Mouse (Mus musculus): ENCODE results near the gene Tmem130.
"Not testable (repeated sequence)": the region's sequence is repeated elsewhere in the genome, so short reads cannot be mapped to it uniquely, and the experiment has no call there.

The Tmem130 gene

GRCm38 (mm10) chr5:144761161-144761868 is at the start of gene Tmem130:
Tmem130 (minus strand) TSS chr5:144761818.
- peak; percentile 38 for DNase-seq (ENCODE audit: low spot score)

DNA sequence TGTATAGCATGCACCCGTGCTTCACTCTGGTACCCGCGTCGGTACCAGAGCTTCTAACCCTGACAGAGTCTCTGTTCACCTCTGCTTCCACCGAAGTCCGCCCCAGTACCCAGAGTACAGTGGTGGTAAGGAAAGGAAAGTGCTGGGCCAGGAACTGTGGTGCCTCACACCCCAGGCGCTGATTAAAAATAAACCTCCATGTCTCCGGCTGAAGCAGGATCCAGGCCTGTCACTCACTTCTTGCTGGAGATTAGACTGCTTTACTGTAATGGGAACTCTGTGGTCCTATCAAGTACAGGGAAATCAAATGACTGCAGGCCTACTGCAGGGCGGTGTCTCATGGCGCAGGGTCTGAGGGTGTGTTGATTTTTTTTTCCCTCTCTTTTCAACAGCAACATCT is 45.3 kb upstream of the Tmem130 start:
- no peak for DNase-seq (ENCODE audit: low spot score)

DNA sequence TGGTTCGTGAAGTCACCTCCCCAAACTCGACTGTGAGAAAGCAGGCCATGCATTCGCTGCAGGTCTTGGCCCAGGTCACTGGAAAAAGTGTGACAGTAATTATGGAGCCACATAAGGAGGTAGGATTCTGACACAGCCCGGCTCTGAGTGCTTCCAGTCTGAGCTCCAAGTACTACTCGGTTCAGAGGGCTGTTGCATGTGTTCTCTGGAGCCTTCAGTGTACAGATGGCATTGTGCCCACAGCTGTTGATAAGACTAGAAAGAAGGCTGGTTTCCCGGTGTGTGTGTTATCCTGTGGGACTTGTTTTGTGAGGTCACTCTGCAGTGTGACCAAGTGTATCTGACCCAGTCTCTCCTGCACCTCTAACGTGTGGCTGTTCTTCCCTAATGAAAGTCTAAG is 42.6 kb upstream of the Tmem130 start:
- no peak for DNase-seq (ENCODE audit: low spot score)

- no peak for DNase-seq (ENCODE audit: low spot score)
These were observed 41.4 kb upstream of the Tmem130 start for GRCm38 (mm10) chr5:144803066-144803465.

DNA sequence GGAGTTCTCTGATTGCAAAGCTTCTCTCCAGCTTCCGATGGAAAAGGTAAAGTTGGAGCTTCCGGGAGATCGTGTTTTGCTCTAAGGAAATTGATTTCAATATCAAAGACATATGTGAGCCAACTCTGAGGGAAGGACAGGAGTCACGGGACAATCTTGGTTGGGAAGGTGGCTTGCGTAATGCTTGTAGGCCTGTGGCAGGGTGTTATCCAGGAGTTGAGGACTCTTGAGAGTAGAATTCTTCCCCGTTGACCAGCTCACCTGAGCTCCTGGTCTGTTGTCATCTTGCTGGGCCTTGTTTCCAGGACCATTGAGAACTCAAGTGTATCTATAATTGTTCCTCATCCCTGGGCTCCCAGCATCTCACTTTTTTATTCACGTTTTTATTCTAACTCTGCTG is 35.5 kb upstream of the Tmem130 start:
- DNase-seq (ENCODE audit: low spot score), result no peak

DNA sequence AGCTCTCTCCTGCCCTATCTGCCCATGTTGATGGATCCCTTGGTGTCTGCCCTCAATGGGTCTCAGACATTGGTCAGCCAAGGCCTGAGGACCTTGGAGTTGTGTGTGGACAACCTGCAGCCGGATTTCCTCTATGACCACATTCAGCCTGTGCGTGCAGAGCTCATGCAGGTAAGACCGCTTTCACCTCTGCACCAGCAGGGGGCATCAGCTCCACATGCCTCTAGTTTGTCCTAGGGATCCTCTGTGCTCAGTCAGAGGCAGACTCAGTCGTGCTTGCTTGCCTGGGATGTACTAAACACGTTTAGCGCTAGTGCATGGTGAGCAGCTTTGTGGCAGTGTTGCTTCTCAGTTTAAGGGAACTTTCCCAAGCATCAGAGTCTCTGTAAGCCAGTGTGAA is 33.1 kb upstream of the Tmem130 start:
- DNase-seq (ENCODE audit: low spot score), result peak; percentile 61

DNA sequence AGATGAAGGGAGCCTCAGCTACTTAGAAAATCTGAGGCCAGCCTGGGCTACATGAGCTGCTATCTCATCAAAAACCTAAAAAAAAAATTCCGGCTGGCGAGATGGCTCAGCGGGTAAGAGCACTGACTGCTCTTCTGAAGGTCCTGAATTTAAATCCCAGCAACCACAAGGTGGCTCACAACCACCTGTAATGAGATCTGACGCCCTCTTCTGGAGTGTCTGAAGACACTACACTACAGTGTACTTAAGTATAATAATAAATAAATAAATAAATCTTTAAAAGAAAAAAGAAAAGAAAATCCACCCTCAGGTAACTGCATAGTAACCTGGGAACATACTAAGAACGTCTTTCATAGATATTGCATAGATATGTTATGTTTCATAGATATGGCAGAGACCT is 31.8 kb upstream of the Tmem130 start:
- no peak for DNase-seq (ENCODE audit: low spot score)

DNA sequence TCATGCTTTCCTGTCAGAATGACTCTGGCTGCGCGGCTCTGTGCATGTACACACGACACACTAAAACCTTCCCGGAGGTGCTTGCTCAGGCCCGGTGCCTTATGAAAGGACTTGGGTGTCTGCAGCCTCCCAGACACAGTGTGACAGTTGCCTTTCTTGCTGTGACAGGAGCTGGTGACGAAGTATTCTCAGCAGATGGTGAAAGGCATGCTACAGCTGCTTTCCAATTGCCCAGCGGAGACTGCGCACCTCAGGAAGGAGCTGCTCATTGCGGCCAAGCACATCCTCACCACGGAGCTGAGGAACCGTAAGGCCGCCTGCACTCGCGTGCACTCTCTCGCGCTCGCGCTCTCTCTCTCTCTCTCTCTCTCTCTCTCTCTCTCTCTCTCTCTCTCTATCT is 24.8 kb upstream of the Tmem130 start:
- no peak for DNase-seq (ENCODE audit: low spot score)

GRCm38 (mm10) chr5:144780654-144781053 is 19.0 kb upstream of the Tmem130 start:
- no peak for DNase-seq (ENCODE audit: low spot score)

- no peak for DNase-seq (ENCODE audit: low spot score)
These were observed 11.6 kb upstream of the Tmem130 start for GRCm38 (mm10) chr5:144773231-144773630.

DNA sequence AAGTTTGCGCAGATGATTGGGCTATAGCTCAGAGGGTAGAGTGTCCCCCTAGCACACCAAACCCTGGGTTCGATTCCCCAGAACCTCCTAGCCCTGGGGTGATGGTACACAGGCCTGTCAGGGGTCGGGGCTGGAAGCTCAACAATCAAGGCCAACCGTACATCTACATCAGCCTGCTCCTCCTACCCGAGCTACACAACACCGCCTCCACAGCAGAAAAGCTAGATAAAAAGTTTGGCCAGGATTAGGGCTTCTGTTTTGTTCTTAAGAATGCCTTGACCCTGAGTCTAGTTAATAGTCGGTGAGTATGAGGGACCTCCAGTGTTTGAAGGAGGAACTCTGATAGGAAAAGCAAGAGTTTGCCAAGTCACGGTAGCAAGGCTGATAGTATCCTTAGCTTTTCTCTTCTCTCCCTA is 7.5 kb upstream of the Tmem130 start:
- DNase-seq (ENCODE audit: low spot score), result peak; percentile 8

DNA sequence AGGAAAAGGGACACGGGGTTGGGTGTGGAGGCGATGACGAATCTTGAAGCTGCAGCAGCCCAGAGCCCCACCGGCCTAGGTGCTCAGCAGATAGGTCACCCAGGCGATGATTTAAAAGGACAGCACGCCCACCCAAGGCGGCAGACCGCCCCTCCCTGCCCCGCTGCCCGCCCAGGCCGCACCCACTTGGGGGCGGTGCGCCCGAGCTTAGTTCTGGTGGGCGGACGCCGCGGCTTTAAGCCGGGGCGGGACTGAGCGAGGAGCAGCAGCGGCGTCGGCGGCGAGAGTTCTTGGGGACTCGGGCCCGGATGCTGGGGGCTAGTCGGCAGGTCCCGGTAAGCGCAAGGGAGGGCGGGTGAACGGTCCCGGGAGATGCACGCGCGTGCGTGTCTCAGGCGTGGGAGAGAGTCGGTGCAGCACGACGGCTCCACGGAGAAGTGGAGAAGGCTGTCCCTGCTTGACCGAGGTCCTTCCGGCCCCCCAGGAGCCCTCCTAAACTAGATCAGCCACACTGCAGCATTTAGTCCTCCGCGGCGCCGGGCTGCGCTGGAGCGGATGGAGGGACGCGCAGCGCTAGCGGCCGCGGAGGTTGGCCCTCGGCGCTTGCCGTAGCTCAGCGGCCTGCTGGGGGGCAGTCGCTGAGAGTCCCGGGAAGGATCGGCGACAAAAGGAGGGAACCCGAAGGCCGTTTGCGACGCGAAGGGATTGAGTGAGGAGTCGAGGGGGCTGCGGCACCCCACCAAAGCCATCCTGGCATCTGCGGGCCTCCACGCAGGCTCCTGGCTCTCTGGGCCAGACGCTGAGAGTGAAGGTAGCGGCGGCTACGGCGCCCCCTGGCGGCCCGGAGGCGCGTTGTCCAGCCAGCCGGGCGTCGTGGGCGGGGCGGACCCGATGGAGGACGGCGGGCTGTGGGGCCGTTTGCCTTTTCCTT is 6.6 kb upstream of the Tmem130 start:
- peak; percentile 92 for DNase-seq (ENCODE audit: low spot score)

GRCm38 (mm10) chr5:144767106-144767798 is 5.6 kb upstream of the Tmem130 start, which contains the start of gene Trrap:
Trrap (plus strand) TSS chr5:144767732.
- DNase-seq (ENCODE audit: low spot score), result not testable (repeated sequence)

DNA sequence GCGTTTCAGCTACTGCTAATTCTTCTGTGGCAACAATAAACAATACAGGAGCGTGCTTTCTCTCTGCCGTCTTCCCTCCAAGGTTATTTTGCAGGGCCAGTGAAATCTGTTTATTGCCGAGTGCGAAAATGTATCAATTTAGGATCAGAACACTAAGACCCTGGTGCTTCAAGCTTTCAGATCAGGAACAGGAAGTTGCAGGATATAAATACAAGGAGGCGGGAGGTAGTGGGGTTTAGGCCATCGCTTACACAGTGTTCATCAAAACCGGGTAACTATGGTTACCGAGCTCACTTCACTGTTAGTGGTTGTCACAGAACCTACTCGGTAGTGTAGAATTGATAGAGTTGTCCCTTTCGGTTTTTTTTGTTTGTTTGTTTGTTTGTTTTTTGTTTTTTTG is 5.0 kb upstream of the Tmem130 start:
- DNase-seq (ENCODE audit: low spot score), result no peak

- DNase-seq (ENCODE audit: low spot score), result no peak
These were observed 4.4 kb upstream of the Tmem130 start for GRCm38 (mm10) chr5:144766026-144766425.

DNA sequence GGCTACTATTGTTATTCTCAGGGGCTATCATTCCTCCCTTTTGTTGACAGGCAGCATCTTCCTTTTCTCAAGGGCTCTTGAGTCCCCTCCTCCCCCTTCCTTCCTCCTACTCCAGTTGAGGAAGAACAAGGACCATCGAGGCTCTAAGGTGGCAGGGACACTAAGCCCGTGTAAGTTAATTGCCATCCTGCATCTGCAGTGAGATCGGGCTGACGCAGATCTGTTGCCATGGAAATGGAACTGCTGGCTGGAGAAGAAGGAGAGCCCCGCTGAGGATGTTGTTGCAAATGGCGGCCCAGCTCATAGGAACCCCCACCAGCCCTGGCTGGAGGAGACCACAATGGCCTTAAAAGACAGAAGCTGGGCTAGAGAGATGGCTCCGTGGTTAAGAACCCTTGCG is 3.2 kb downstream of the Tmem130 start:
- peak; percentile 54 for DNase-seq (ENCODE audit: low spot score)

- no peak for DNase-seq (ENCODE audit: low spot score)
These were observed 4.2 kb downstream of the Tmem130 start for GRCm38 (mm10) chr5:144757402-144757801.

DNA sequence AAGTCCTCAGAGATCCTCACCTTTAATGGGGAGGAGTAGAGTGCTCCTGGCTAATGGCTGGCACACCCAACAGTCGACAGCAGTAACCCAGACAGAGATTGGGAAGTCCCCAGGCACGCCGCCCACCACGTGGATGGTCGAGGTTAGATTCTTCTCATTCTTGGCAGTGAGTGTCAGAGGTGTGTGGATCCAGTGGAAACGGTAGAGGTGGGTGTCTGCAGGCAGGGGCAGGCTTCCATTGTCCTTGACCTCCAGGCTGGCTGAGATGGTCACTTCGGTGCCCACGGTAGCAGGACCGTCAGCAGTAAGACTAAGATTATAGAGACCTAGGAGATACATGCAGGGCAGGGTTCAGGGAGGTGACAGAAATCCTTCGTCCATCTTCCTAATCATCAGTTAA is 6.4 kb downstream of the Tmem130 start:
- DNase-seq (ENCODE audit: low spot score), result no peak

GRCm38 (mm10) chr5:144753041-144753440 is 8.6 kb downstream of the Tmem130 start:
- peak; percentile 71 for DNase-seq (ENCODE audit: low spot score)

DNA sequence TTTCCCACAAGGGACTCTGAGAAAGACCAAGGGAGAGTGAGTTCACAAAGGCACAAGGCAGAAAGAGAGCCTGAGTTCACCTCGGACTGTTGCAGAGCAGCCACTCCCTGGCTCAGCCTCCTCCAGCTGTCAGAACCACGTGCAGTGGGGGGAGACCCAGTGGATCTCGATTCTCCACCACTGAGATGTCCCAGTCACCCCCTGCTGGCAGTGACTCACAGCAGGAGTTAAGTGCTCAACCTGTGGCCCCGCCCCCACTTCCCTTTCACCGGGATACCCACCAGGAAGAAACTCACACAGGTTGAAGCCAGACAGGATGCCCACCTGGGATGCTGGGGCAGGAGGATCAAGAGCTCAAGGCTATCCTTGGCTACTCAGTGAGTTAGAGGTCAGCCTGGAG is 9.2 kb downstream of the Tmem130 start:
- DNase-seq (ENCODE audit: low spot score), result no peak

DNA sequence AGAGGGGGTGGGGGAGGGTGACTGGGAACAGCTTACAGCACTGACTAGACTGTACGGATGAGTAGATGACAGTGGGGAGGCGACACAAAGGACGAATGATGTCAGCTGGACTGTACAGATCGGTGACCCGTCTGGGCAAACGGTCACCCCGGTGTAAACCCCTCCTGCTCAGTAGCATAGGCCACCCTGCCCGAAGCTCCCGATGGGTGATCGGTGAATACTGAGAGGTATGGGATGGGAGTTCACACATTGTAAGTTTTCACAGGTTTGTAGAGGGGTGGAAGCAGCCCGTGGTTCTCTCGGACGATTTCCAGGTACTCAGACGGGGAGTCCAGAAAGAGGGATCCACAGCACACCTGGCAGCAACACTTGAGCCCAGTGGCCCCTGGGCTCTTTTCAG is 24.5 kb downstream of the Tmem130 start:
- DNase-seq (ENCODE audit: low spot score), result no peak

- peak; percentile 80 for DNase-seq (ENCODE audit: low spot score)
These were observed 26.7 kb downstream of the Tmem130 start for GRCm38 (mm10) chr5:144734949-144735348.

DNA sequence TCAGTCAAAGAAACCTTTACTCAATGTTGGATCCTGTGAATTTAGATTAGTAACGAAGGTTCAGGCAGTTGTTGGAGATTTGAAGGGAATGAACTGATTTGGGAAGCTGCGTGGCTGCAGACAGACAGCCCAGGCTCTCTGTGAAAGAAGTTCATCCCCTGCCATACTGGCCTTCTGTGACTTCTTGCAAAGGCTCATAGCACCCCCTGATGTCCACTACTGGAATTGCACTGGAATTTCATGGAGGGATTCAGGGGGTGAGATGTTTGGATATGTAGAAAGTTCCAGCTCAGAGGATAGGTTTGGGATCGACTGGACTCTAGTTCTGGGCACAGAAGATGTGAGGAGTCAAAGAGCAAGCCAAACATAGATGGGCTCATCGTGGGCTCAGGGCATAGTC is 27.7 kb downstream of the Tmem130 start:
- peak; percentile 60 for DNase-seq (ENCODE audit: low spot score)

Data from embryo, embryonic 10 days (tissue).